Mouse (Mus musculus): ENCODE data around the gene Polr3c. TPM values are rescaled to one million over a fixed set of nuclear protein-coding genes. Genes with fewer than 3 reads are reported as not detected.

The Polr3c gene
- polyA plus RNA-seq, 1 experiment from 2014 or later = 11.6 TPM

DNA sequence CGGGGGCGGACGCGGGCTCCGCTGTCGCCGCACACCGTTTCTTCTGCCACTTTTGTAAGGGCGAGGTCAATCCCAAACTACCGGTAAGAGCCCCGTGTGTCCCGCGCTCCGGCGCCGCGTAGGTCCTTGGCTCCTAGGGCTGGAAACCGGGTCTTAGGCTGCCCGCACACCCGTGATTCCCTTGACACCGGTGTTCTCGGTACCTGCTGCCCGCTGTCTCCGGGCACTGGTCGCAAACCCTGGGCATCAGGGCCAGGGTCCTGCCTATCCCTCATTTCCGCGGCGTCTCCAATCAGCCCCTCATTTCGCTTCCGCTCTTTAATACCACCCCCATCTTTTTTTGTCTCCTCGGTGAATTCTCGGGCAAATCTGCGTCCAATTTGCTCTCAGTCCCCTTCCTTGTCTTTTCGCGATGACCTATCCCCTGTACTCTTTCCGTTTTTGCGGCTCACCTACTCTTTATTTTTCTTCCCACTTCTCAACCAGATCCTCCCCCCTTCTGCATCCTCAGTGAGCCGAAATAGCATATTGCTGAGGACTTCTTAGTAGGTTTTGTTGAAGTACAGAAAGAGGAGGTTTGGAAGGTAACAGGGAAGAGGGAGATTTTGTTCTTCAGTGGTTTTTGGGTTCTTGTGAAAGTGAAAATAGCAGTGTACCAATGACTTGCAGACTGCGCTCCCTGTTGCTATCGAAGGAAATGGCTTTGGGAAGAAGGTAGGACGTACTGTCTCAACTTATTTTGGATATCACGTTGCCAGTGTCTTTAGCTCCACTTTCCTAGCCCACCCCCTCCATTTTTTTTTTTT, 603 bp upstream of the Polr3c start:
- peak overlapping the region; percentile 88 for H3K27ac ChIP-seq (ENCODE audit: low read depth)
- H3K27me3 ChIP-seq (ENCODE audit: insufficient read depth, low read length) = no peaks in the 10 kb centered on the region
- DNase-seq (no peak), ATAC-seq (no peak; the same call in 1 of the 2 replicates)
- TF ChIP-seq EP300 (IDR thresholded peaks at IDR 0.05; ENCODE audit: low read depth) = no peak
- 0 out of 2 replicates have a peak, but pooled peaks have one; percentile 2 for TF ChIP-seq CTCF (IDR thresholded peaks at IDR 0.05; ENCODE audit: low read depth)
- H3K4me1 ChIP-seq (ENCODE audit: insufficient read depth) = peaks cover 27% of the 10 kb centered on the region
- no peaks in the 10 kb centered on the region for H3K9me3 ChIP-seq (ENCODE audit: low read length)
- peak overlapping the region; percentile 82 for H3K4me2 ChIP-seq (ENCODE audit: low read depth, low read length)
- H3K9ac ChIP-seq (replicated peaks) = peak overlapping the region; percentile 96
- 2% methylated on average over 36 of the region's 42 CpGs for WGBS (ENCODE audit: insufficient replicate concordance)
- peak overlapping the region; percentile 90 for H3K4me3 ChIP-seq (ENCODE audit: low read depth, low read length)
- peaks cover 11% of the 10 kb centered on the region for H3K36me3 ChIP-seq (replicated peaks; ENCODE audit: insufficient read depth, low read length)

DNA sequence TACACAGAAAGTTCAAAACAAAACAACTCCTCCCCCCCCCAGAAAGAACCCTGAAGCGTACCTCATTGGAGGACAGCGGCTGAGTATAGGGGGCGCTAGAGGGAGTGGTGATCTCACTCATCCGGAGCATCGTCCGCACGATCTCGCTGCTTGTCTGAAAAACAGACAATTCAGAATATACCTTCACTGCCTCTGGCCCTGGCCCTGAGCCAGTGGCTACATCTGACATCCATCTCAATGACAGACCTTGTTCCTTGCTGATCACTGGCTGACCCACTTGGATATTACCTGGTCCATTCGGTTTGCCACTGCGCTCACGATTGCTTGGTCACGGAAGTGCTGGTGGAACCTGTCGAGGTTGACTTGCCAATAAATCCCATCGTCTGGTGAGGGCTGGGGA, 8.3 kb downstream of the Polr3c start:
- no peak for ATAC-seq
- 57% methylated on average over 14 of the region's 14 CpGs for WGBS (ENCODE audit: insufficient replicate concordance)
- H3K4me2 ChIP-seq (ENCODE audit: low read depth, low read length) = no peak overlapping the region
- H3K36me3 ChIP-seq (replicated peaks; ENCODE audit: insufficient read depth, low read length) = peaks cover 60% of the 10 kb centered on the region
- H3K4me1 ChIP-seq (ENCODE audit: insufficient read depth) = peaks cover 4% of the 10 kb centered on the region; the same call in 1 of the 2 replicates
- H3K27ac ChIP-seq (ENCODE audit: low read depth) = no peak overlapping the region
- H3K9ac ChIP-seq (replicated peaks) = no peak overlapping the region
- H3K9me3 ChIP-seq (ENCODE audit: low read length) = no peaks in the 10 kb centered on the region
- TF ChIP-seq CTCF (IDR thresholded peaks at IDR 0.05; ENCODE audit: low read depth) = peak; percentile 56
- TF ChIP-seq EP300 (IDR thresholded peaks at IDR 0.05; ENCODE audit: low read depth) = no peak
- H3K4me3 ChIP-seq (ENCODE audit: low read depth, low read length) = no peak overlapping the region
- peak; percentile 56 for DNase-seq
- no peaks in the 10 kb centered on the region for H3K27me3 ChIP-seq (ENCODE audit: insufficient read depth, low read length)

DNA sequence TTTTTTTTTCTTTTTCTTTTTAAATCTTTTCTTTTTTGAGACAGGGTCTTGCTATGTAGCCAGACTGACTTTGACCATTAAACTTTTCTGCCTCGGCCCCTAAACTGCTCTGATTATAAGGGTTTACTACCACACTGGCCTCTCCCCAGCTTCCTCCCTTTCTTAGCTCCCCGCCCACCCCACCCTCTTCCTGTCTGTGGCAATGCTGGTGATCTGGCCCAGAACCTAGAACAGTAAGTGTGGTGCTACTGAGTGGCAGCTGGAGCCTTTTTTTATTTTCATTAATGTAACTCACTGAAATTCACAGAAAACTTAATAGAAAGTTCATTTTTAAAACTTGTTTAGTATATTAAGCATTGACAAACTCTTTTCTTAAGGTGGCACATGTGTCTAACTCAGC, 11.6 kb downstream of the Polr3c start:
- H3K4me2 ChIP-seq (ENCODE audit: low read depth, low read length) = no peak overlapping the region
- TF ChIP-seq EP300 (IDR thresholded peaks at IDR 0.05; ENCODE audit: low read depth) (no peak), CTCF (IDR thresholded peaks at IDR 0.05; ENCODE audit: low read depth) (no peak)
- peak overlapping the region; percentile 49; the same call in 1 of the 2 replicates for H3K27ac ChIP-seq (ENCODE audit: low read depth)
- no peak for DNase-seq
- H3K36me3 ChIP-seq (replicated peaks; ENCODE audit: insufficient read depth, low read length) = peaks cover 64% of the 10 kb centered on the region
- H3K9me3 ChIP-seq (ENCODE audit: low read length) = no peaks in the 10 kb centered on the region
- ATAC-seq = no peak
- no peaks in the 10 kb centered on the region for H3K27me3 ChIP-seq (ENCODE audit: insufficient read depth, low read length)
- no peak overlapping the region for H3K9ac ChIP-seq (replicated peaks)
- H3K4me3 ChIP-seq (ENCODE audit: low read depth, low read length) = no peak overlapping the region
- 33% methylated on average over 2 of the region's 2 CpGs for WGBS (ENCODE audit: insufficient replicate concordance)
- H3K4me1 ChIP-seq (ENCODE audit: insufficient read depth) = peaks cover 4% of the 10 kb centered on the region; the same call in 1 of the 2 replicates

DNA sequence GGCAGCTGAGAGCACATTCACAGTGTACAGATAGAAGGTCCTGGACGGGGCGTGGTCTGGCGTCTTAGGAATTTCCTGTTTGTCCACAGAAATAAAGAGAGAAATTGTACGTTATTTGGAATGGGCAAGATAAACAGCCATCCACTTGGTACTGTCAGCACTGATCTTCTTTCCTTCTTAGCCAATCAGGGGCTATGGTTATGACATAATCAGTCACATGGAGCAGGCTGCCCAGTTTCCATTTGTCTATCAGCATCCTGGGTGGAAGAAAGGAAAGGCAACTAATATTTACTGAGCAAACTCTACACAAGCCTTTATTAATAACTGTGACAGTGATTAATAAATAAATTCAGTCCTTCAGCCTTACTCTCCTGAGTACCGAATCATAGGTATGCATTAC, 13.1 kb downstream of the Polr3c start:
- no peak overlapping the region for H3K9ac ChIP-seq (replicated peaks)
- DNase-seq (no peak), ATAC-seq (no peak)
- H3K27ac ChIP-seq (ENCODE audit: low read depth) = no peak overlapping the region
- H3K36me3 ChIP-seq (replicated peaks; ENCODE audit: insufficient read depth, low read length) = peaks cover 68% of the 10 kb centered on the region
- TF ChIP-seq CTCF (IDR thresholded peaks at IDR 0.05; ENCODE audit: low read depth) (no peak), EP300 (IDR thresholded peaks at IDR 0.05; ENCODE audit: low read depth) (no peak)
- no peak overlapping the region for H3K4me3 ChIP-seq (ENCODE audit: low read depth, low read length)
- no peak overlapping the region for H3K4me2 ChIP-seq (ENCODE audit: low read depth, low read length)
- 86% methylated on average over 5 of the region's 5 CpGs for WGBS (ENCODE audit: insufficient replicate concordance)
- peaks cover 4% of the 10 kb centered on the region; the same call in 1 of the 2 replicates for H3K4me1 ChIP-seq (ENCODE audit: insufficient read depth)
- H3K27me3 ChIP-seq (ENCODE audit: insufficient read depth, low read length) = no peaks in the 10 kb centered on the region
- no peaks in the 10 kb centered on the region for H3K9me3 ChIP-seq (ENCODE audit: low read length)

DNA sequence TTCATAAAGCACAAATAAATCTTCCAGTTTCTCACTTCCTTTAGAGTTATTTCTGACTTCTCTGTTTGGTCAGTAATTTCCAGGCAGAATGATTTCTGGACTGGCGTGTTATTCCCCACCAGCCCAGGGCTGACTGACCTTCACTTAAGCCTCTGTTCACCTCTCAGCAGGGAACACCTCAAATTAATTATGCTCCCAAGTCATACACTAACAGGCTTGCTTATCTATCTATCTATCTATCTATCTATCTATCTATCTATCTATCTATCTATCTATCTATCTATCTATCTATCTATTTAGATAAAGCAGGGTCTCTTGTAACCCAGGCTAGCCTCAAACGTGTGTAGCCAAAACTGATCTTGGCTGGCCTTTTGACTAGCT, 18.8 kb downstream of the Polr3c start:
- 56% methylated on average over 2 of the region's 2 CpGs for WGBS (ENCODE audit: insufficient replicate concordance)
- H3K36me3 ChIP-seq (replicated peaks; ENCODE audit: insufficient read depth, low read length) = peaks cover 46% of the 10 kb centered on the region
- TF ChIP-seq CTCF (IDR thresholded peaks at IDR 0.05; ENCODE audit: low read depth) = no peak
- TF ChIP-seq EP300 (IDR thresholded peaks at IDR 0.05; ENCODE audit: low read depth) = no peak
- H3K4me2 ChIP-seq (ENCODE audit: low read depth, low read length) = peak overlapping the region; percentile 93
- no peak overlapping the region for H3K27ac ChIP-seq (ENCODE audit: low read depth)
- peaks cover 13% of the 10 kb centered on the region for H3K27me3 ChIP-seq (ENCODE audit: insufficient read depth, low read length)
- H3K4me3 ChIP-seq (ENCODE audit: low read depth, low read length) = no peak overlapping the region
- peaks cover 11% of the 10 kb centered on the region for H3K4me1 ChIP-seq (ENCODE audit: insufficient read depth)
- peak; percentile 33 for ATAC-seq
- no peak for DNase-seq
- H3K9me3 ChIP-seq (ENCODE audit: low read length) = no peaks in the 10 kb centered on the region
- no peak overlapping the region for H3K9ac ChIP-seq (replicated peaks)

DNA sequence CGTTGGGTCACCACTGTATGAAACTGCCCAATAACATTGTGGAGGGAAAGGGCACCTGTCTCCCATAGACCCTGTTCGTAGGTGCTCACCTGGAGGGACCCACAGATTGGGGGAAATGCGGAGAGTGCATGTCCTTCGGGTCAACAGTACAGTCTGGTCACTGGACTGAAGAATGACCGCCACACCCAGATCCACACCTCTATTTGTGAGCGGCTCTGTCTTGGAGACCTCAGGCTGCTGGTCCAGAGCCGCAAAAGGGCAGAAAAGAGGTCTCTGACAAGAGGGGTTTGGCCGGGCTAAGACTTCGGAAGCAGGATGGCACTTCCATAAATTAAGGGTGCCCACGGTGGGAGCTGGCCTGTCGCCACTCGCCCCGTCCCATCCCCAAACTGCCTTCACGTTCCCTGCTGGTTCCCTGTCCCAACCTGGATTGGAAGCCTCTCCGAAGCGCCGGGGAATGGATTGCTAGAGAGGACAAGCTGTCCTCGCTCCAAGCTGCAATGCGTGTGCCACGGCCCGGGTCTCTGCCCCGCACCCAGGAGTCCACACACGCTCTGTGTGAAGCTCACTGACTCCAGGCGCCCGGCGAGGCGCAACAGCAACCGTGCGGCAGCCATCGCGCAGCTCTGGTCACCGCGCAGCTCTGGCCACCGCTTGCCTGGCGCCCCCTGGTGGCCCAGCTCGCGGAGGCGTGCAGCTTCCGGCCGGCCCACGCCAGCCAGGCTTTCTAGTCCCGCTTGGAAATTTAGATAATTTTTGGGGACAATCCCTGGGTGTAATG, 19.3 kb downstream of the Polr3c start, which contains the start of gene Nudt17:
Gene Nudt17 (minus strand): TSS at position 660 of the 781 bp plus-strand sequence.
- DNase-seq (peak; percentile 84), ATAC-seq (peak; percentile 86)
- TF ChIP-seq EP300 (IDR thresholded peaks at IDR 0.05; ENCODE audit: low read depth) = no peak
- TF ChIP-seq CTCF (IDR thresholded peaks at IDR 0.05; ENCODE audit: low read depth) = peak; percentile 98
- H3K4me1 ChIP-seq (ENCODE audit: insufficient read depth) = peaks cover 11% of the 10 kb centered on the region
- no peaks in the 10 kb centered on the region for H3K9me3 ChIP-seq (ENCODE audit: low read length)
- peaks cover 13% of the 10 kb centered on the region for H3K27me3 ChIP-seq (ENCODE audit: insufficient read depth, low read length)
- H3K4me2 ChIP-seq (ENCODE audit: low read depth, low read length) = peak within 1 kb of the TSS; percentile 93
- no peak within 1 kb of the TSS for H3K27ac ChIP-seq (ENCODE audit: low read depth)
- peaks cover 44% of the 10 kb centered on the region for H3K36me3 ChIP-seq (replicated peaks; ENCODE audit: insufficient read depth, low read length)
- peak within 1 kb of the TSS; percentile 62 for H3K9ac ChIP-seq (replicated peaks)
- peak within 1 kb of the TSS; percentile 50 for H3K4me3 ChIP-seq (ENCODE audit: low read depth, low read length)
- 6% methylated on average over 42 of the region's 42 CpGs for WGBS (ENCODE audit: insufficient replicate concordance)
